Mouse (Mus musculus): ENCODE data around the gene Gba. TPM values are rescaled to one million over a fixed set of nuclear protein-coding genes. Genes with fewer than 3 reads are reported as not detected.
"Not testable (repeated sequence)": the region's sequence is repeated elsewhere in the genome, so short reads cannot be mapped to it uniquely, and the experiment has no call there.

Gene Gba
- total and polyA plus RNA-seq, 2 experiments, result 24.1 to 36.6 TPM

DNA sequence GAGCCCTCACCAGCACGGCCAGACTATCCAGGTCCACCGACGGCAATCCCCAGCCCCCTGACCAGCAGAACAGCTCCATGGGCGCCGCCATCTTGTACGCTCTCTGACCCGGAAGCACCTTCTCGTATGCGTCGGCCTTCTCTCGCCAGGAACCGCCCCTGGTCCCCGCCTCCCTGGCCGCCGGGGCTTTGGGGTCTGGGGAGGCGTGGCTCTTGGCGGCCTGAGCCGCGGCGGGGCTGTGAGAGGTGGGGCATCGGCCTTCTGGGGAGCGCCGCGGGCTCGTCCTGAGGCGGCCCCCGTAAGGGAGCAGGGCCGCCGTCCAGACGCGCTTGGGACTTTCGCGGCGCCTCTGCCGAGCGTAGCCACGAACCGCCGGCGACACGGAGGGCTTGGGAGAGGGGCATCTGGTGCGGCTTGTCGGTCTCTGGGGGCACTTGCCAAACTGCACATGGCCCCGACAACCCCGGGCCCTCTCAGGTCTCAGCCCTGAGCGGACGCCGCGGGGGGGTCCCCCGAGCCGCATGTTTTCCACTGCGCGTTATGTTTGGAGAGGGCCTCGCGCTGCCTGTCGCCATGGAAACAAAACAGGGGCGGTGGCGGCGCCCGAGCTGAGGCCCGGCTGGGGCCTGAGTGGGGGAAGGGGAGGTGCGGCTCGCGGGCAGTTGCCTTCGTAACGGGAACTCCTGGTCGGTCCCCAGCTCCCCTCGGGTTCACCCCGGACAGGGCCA, 11.2 kb downstream of the Gba start:
- TF ChIP-seq CTCF (IDR thresholded peaks at IDR 0.05; ENCODE audit: low read depth, low read length), result no peak
- 0 out of 2 replicates have a peak, but pooled peaks have one; percentile 19 for TF ChIP-seq POLR2A (IDR thresholded peaks at IDR 0.05; ENCODE audit: extremely low read depth, insufficient read depth, low read length)
- Histone ChIP-seq H3K4me3 (ENCODE audit: insufficient read depth, low read depth, low read length) (peak overlapping the region; percentile 96), H3K79me2 (ENCODE audit: control insufficient read depth, insufficient read depth, low read length) (no peaks in the 10 kb centered on the region), H3K4me1 (ENCODE audit: control insufficient read depth, insufficient read depth, low read length) (no peaks in the 10 kb centered on the region; the same call in 1 of the 2 replicates), H3K9ac (ENCODE audit: low read depth, low read length) (peak overlapping the region; percentile 77), H3K27me3 (ENCODE audit: control insufficient read depth, insufficient read depth, low read length) (no peaks in the 10 kb centered on the region), H3K27ac (replicated peaks; ENCODE audit: insufficient read depth, low read depth, low read length) (peak overlapping the region; percentile 62), H3K36me3 (ENCODE audit: control insufficient read depth, insufficient read depth, low read length) (no peaks in the 10 kb centered on the region; the same call in 1 of the 2 replicates)
- under 1% methylated on average over 69 of the region's 69 CpGs for WGBS
- peak; percentile 78 for DNase-seq (ENCODE audit: extremely low read depth, low read depth, low spot score)

DNA sequence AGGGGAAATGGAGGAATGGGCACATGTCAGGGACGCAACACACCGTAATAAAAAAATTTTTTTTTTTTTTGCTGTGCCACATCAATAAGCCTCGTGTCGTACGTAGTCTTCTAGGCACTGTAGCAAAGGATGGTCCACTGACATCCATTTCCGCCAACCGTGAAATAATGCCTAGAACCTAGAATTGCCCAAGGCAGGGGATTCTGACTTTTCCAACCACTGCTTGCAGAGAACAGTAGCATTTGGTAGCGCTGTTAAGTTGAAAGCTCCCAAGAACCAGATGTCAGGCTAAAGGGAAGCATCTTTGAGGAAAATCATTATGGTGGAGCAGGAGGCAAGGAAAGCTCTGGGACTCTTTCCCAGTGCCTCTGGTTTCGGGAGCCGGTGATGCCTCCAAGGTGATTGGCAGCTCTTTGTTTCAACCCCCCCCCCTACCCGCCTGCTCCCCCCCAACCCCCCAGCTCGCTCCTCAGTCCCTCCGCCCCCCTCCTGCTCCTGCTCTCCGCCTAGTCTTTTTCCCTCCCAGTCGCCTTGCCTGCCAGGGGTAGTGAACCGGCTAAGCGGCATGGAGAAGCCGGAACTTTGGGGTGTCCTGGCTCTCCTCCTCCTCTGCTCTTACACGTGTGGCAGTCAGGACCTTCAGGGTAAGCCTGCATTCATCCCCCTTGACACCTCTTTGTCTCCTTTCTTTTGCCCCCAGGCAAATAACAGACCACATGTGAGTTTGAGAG, 12.1 kb downstream of the Gba start, which contains the start of gene Thbs3:
TSS of gene Thbs3 (plus strand) at position 500 of the 731 bp plus-strand sequence.
- whole genome bisulfite sequencing, result 18% methylated on average over 19 of the region's 19 CpGs
- H3K4me3 ChIP-seq (ENCODE audit: insufficient read depth, low read depth, low read length), result peak within 1 kb of the TSS; percentile 96
- H3K9ac ChIP-seq (ENCODE audit: low read depth, low read length), result peak within 1 kb of the TSS; percentile 71
- H3K4me1 ChIP-seq (ENCODE audit: control insufficient read depth, insufficient read depth, low read length), result no peaks in the 10 kb centered on the region; the same call in 1 of the 2 replicates
- H3K27me3 ChIP-seq (ENCODE audit: control insufficient read depth, insufficient read depth, low read length), result no peaks in the 10 kb centered on the region
- no peaks in the 10 kb centered on the region for H3K79me2 ChIP-seq (ENCODE audit: control insufficient read depth, insufficient read depth, low read length)
- DNase-seq (ENCODE audit: extremely low read depth, low read depth, low spot score), result no peak
- no peaks in the 10 kb centered on the region for H3K36me3 ChIP-seq (ENCODE audit: control insufficient read depth, insufficient read depth, low read length)
- TF ChIP-seq POLR2A (IDR thresholded peaks at IDR 0.05; ENCODE audit: extremely low read depth, insufficient read depth, low read length) (no peak), CTCF (IDR thresholded peaks at IDR 0.05; ENCODE audit: low read depth, low read length) (no peak)
- peak within 1 kb of the TSS; percentile 21 for H3K27ac ChIP-seq (replicated peaks; ENCODE audit: insufficient read depth, low read depth, low read length)

DNA sequence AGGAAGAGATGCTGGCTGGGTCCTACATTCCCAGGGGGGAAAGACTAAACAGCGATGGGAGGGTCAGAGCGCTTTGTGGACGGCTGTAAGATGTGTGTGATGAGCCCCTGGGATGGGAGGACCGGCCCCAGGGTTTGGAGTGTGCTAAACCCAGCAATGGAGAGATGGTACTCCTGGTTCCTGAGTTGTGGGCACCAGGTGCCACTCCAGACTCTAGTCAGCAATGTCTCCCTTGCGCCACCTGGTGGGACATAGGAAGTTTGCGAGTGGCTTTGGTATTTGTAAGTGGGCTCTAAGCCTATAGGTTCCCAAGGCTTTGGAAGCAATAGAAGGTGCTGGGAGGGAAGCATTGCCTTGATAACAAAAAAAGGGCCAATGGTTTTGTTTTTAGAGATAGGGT, 13.1 kb downstream of the Gba start:
- no peak overlapping the region for H3K27ac ChIP-seq (replicated peaks; ENCODE audit: insufficient read depth, low read depth, low read length)
- H3K36me3 ChIP-seq (ENCODE audit: control insufficient read depth, insufficient read depth, low read length), result no peaks in the 10 kb centered on the region
- no peaks in the 10 kb centered on the region for H3K27me3 ChIP-seq (ENCODE audit: control insufficient read depth, insufficient read depth, low read length)
- H3K9ac ChIP-seq (ENCODE audit: low read depth, low read length), result no peak overlapping the region
- peak; percentile 53 for DNase-seq (ENCODE audit: extremely low read depth, low read depth, low spot score)
- H3K4me3 ChIP-seq (ENCODE audit: insufficient read depth, low read depth, low read length), result no peak overlapping the region
- under 1% methylated on average over 6 of the region's 6 CpGs for WGBS
- peak; percentile 91 for TF ChIP-seq CTCF (IDR thresholded peaks at IDR 0.05; ENCODE audit: low read depth, low read length)
- no peak for TF ChIP-seq POLR2A (IDR thresholded peaks at IDR 0.05; ENCODE audit: extremely low read depth, insufficient read depth, low read length)
- H3K79me2 ChIP-seq (ENCODE audit: control insufficient read depth, insufficient read depth, low read length), result no peaks in the 10 kb centered on the region
- H3K4me1 ChIP-seq (ENCODE audit: control insufficient read depth, insufficient read depth, low read length), result no peaks in the 10 kb centered on the region; the same call in 1 of the 2 replicates

DNA sequence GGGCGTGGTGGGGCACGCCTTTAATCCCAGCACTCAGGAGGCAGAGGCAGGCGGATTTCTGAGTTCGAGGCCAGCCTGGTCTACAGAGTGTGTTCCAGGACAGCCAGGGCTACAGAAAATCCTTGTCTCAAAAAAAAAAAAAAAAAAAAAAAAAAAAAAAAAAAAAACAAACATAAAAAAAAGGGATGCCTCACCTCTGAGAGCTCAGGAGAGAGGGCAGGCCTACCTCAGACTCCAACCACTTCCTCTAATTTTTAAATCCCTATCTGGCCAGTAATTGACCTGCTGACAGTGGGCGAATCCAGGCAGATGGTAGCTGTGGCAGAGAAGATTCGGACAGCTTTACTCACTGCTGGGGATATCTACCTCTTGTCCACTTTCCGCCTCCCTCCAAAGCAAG, 13.7 kb downstream of the Gba start:
- not testable (repeated sequence) for H3K79me2 ChIP-seq (ENCODE audit: control insufficient read depth, insufficient read depth, low read length); H3K4me1 ChIP-seq (ENCODE audit: control insufficient read depth, insufficient read depth, low read length); H3K27me3 ChIP-seq (ENCODE audit: control insufficient read depth, insufficient read depth, low read length); H3K27ac ChIP-seq (replicated peaks; ENCODE audit: insufficient read depth, low read depth, low read length); H3K9ac ChIP-seq (ENCODE audit: low read depth, low read length); H3K4me3 ChIP-seq (ENCODE audit: insufficient read depth, low read depth, low read length); H3K36me3 ChIP-seq (ENCODE audit: control insufficient read depth, insufficient read depth, low read length); DNase-seq (ENCODE audit: extremely low read depth, low read depth, low spot score)
- WGBS, result 68% methylated on average over 7 of the region's 7 CpGs

DNA sequence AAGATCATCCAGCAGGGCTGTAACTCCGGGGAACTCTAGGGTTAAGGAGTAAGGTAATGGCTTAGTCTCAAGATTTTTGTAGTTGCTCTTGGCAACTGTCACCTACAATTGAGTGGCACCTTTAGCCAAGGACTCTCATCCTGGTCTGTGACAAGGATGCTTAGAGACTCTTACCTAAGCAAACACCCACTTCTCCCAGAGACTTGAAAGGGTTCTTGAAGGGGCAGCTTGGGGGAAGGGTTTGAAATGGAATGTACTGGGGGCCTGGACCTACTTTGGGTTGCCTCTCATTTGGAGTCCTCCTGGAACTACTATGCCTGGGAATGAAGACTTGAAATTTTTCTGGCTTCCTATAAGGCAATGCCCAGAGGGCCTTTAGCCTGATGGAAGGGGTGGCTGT, 15.5 kb downstream of the Gba start:
- H3K36me3 ChIP-seq (ENCODE audit: control insufficient read depth, insufficient read depth, low read length), result no peaks in the 10 kb centered on the region
- no peaks in the 10 kb centered on the region for H3K27me3 ChIP-seq (ENCODE audit: control insufficient read depth, insufficient read depth, low read length)
- H3K4me3 ChIP-seq (ENCODE audit: insufficient read depth, low read depth, low read length), result no peak overlapping the region
- TF ChIP-seq CTCF (IDR thresholded peaks at IDR 0.05; ENCODE audit: low read depth, low read length) (no peak), POLR2A (IDR thresholded peaks at IDR 0.05; ENCODE audit: extremely low read depth, insufficient read depth, low read length) (no peak)
- H3K79me2 ChIP-seq (ENCODE audit: control insufficient read depth, insufficient read depth, low read length), result no peaks in the 10 kb centered on the region
- H3K4me1 ChIP-seq (ENCODE audit: control insufficient read depth, insufficient read depth, low read length), result no peaks in the 10 kb centered on the region; the same call in 1 of the 2 replicates
- DNase-seq (ENCODE audit: extremely low read depth, low read depth, low spot score), result no peak
- H3K27ac ChIP-seq (replicated peaks; ENCODE audit: insufficient read depth, low read depth, low read length), result no peak overlapping the region
- no peak overlapping the region for H3K9ac ChIP-seq (ENCODE audit: low read depth, low read length)
- 85% methylated on average over 1 of the region's 1 CpGs for WGBS

DNA sequence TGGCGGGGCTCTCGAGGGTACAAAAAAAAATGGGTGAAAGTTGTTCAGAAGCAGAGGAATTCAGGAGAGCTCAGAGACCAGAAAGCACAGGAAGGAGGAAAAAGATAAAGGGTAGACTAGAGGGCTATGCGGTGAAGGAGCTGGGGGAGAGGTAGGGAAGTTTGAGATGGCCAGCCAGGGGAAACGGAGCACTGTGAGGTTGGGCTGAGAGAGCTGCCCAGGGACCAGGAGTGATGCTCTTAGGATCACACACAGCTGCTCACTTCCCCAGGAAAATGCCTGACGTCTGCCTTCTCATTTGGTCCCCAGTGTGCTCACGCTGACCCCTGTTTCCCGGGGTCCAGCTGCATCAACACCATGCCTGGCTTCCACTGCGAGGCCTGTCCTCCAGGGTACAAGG, 16.8 kb downstream of the Gba start:
- no peaks in the 10 kb centered on the region for H3K27me3 ChIP-seq (ENCODE audit: control insufficient read depth, insufficient read depth, low read length)
- no peak overlapping the region for H3K4me3 ChIP-seq (ENCODE audit: insufficient read depth, low read depth, low read length)
- 50% methylated on average over 8 of the region's 8 CpGs for WGBS
- H3K4me1 ChIP-seq (ENCODE audit: control insufficient read depth, insufficient read depth, low read length), result no peaks in the 10 kb centered on the region
- no peaks in the 10 kb centered on the region for H3K79me2 ChIP-seq (ENCODE audit: control insufficient read depth, insufficient read depth, low read length)
- H3K27ac ChIP-seq (replicated peaks; ENCODE audit: insufficient read depth, low read depth, low read length), result no peak overlapping the region
- no peak overlapping the region for H3K9ac ChIP-seq (ENCODE audit: low read depth, low read length)
- TF ChIP-seq POLR2A (IDR thresholded peaks at IDR 0.05; ENCODE audit: extremely low read depth, insufficient read depth, low read length) (no peak), CTCF (IDR thresholded peaks at IDR 0.05; ENCODE audit: low read depth, low read length) (no peak)
- DNase-seq (ENCODE audit: extremely low read depth, low read depth, low spot score), result no peak
- H3K36me3 ChIP-seq (ENCODE audit: control insufficient read depth, insufficient read depth, low read length), result no peaks in the 10 kb centered on the region
